Mouse (Mus musculus): ENCODE measurements around the gene Zfp951.
"Not testable (repeated sequence)": the region's sequence is repeated elsewhere in the genome, so short reads cannot be mapped to it uniquely, and the experiment has no call there.

The Zfp951 gene

GRCm38 (mm10) chr5:104859962-104860525, at the start of gene Zfp951:
Zfp951 (minus strand) TSS chr5:104860070.
- DNase-seq (ENCODE audit: low spot score in 2 of 2), result peak; percentile 54 to 56

- DNase-seq (ENCODE audit: low spot score in 2 of 2), result not testable (repeated sequence)
Measured at GRCm38 (mm10) chr5:104906556-104906955, 46.7 kb upstream of the Zfp951 start.

- DNase-seq (ENCODE audit: low spot score in 2 of 2), result not testable (repeated sequence)
Measured at GRCm38 (mm10) chr5:104859045-104859961, 567 bp downstream of the Zfp951 start.

- DNase-seq (ENCODE audit: low spot score in 2 of 2), result not testable (repeated sequence)
Measured at GRCm38 (mm10) chr5:104854546-104854945, 5.3 kb downstream of the Zfp951 start.

GRCm38 (mm10) chr5:104833330-104833729, 26.5 kb downstream of the Zfp951 start:
- DNase-seq (ENCODE audit: low spot score in 2 of 2), result no peak

GRCm38 (mm10) chr5:104829611-104830010, 30.3 kb downstream of the Zfp951 start:
- no peak for DNase-seq (ENCODE audit: low spot score in 2 of 2)

- not testable (repeated sequence) for DNase-seq (ENCODE audit: low spot score in 2 of 2)
Measured at GRCm38 (mm10) chr5:104770138-104770537, 89.7 kb downstream of the Zfp951 start.

All from thymus, postnatal 10 days (tissue).